Mouse (Mus musculus) 416B (cell line): ENCODE data around the gene Polr3b.

Experiments used
- DNase-seq: peaks from one replicate; pipeline ENCODE4 v3.0.0; 2011; ENCODE audit warnings: low read depth

The Polr3b gene

DNA sequence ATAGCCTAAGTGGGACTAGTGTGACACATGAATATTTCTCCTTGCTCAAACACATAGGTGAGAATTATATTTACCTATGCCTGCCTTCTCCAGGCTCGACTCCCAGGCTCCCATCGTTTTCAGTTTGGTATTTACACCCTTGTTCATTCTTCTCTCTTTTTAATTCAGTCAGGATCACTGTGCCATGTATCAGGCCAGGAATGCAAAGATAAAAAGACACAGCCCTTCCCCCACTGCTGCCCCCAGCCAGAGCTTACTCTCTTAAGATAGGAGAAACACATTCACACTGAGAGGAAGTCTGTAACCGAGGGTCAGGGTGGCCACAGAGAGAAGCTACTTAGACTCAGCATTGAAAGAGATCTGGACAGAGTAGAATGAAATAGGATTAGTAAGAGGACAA is 10.4 kb upstream of the Polr3b start:
- DNase-seq: no peak

DNA sequence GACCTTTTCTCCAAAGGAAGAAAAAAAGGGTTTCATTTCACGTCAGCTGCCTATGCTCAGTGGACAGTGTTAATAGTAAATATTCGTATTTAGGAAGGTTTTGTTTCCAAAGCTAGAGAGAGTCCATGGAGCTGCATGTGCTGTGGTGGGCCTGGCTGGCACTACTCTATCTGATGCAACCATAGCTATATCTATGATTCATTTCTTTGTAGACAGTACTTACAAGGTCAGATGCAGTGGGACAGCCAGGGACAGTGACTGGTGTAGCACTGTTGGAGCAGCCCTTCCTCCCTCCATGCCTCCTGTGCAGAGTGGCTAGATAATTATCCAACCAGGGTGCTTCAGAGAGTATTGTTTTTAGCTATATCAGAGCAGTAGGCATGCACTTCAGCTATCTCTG is 9.8 kb upstream of the Polr3b start:
- no peak for DNase-seq

DNA sequence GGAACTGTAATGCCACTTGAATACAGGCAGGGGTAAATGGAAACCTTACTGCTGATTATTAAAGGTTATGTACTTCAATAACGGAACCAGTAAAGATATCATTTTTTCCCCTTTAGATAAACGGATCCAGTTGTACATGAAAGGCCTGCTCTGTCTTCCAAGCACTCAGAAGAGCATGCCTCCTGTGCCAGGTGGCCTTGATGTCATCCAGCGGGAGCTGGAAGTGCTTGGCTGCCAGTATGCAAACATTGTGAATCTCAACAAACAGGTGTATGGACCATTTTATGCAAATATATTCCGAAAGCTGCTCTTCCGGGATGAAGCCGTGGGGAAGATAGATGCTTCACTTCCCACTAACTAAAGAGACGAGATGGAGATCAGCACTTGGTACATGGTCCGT is 8.7 kb upstream of the Polr3b start:
- DNase-seq: no peak

DNA sequence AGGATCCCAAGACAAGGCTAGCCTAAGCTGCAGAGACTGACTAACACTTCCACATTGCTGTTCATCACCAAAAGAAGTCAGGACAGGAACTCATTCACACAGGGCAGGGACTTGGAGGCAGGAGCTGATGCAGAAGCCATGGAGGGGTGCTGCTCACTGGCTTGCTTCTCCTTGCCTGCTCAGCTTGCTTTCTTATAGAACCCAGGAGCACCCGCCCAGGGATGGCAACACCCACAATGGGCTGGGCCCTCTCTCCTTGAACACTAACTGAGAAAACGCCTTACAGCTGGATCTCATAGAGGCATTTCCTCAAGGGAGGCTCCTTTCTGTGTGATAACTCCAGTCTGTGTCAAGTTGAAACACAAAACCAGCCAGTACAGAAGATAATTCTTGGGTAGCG is 7.0 kb upstream of the Polr3b start:
- DNase-seq: no peak

DNA sequence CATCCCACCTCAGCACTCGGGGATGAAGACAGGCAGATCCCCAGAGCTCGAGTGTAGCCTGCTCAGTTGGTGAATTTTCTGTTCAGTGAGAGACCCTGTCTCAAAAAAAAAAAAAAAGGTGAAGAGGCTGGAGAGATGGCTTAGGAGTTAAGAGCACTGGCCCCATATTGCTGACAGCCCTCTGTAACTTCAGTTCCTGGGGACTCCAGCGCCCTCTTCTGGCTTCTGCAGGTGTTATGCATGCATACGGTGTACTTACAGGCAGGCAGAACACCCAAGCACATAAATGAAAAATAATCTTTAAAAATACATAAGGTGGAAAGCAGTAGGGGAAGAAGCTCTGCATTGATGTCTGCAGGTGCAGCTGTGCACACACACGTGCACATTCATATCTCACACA is 9.1 kb downstream of the Polr3b start:
- DNase-seq: peak; percentile 73

DNA sequence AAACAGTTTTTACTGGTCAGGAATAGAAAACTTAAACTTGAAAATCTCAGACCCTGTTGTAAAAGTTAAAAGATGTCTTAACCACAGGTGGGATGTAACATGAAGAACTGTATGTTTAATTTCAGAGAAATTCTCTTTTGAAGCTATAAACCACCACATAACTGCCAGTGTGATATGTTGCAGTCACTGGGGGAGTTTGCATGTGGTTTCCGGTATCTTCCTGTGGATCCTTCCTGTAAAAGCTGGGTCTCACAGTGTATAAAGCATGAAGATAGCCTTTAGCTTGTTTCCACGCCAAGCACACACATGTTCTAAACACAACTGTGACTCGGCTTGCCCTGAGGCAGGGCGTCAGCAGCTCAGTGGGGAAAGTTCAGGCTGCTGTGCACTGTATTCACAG is 9.9 kb downstream of the Polr3b start:
- DNase-seq: no peak

DNA sequence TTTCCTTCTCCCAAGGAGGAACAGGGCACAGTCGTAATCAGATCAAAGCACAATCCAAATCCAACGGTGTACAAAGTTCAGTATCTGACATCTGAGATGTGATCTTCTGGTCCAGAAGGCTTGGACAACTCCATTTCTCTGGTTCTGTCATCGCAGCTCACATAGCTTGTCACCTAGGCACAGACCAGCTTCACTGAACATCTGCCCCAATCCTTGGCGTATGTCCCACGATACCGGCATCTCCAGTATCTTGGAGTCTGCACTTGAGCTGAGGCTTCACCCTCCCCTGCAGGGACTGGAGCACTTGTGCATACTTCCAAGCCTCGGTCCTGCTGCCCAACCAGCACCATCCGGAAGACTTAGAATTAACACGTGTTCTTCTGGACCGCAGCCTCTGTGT is 14.6 kb downstream of the Polr3b start:
- no peak for DNase-seq

DNA sequence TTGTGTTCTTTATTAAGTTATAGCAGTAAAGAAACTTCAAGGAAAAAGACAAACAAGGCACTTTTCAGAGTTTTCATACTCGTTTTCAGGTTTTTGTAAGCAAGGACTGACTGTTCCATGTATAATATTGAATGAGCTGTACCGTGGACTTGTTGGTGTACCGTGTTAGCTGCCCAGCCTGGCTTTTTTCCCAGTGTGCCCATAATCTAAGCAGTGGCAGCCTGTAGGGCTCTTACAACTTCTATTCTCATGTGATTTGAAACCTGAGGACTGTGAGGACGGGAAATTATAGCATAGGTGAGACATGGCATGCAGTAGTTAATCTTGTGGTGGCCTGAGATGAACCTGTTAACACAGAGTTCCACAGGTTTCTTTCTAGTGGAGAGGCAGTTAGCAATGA is 16.3 kb downstream of the Polr3b start:
- no peak for DNase-seq

DNA sequence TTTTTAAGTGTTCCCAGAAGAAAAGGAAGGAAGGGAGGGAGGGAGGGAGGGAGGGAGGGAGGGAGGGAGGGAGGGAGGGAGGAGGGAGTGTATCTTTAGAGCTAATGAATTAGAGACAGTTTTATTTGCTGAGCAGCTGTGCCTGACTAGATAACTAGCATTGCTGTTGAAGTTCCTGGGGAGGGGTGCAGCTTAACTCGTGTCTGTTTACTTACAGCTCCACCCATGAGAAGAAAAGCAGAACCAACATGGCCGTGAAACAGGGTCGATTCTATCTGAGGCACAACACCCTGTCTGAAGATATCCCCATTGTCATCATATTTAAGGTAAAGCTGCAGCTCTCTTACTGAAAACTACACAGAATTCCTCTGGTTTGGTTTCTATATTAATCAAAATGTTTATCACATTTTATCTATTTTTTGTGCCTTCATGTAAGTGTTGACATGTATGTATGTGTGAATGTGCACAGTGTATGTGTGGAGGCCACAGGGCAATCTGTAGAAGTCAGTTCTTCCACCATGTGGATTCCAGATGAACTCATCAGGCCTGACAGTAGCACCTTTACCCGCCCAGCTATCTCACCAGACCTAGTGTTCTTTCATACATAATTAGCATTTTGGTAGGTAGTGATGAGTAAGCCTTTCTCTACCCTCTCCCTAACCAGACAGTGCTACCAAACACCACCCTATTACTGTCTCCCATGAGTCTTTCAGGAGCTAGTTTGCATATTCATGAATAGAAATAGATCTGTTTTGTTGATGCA is 17.6 kb downstream of the Polr3b start:
- DNase-seq: no peak

DNA sequence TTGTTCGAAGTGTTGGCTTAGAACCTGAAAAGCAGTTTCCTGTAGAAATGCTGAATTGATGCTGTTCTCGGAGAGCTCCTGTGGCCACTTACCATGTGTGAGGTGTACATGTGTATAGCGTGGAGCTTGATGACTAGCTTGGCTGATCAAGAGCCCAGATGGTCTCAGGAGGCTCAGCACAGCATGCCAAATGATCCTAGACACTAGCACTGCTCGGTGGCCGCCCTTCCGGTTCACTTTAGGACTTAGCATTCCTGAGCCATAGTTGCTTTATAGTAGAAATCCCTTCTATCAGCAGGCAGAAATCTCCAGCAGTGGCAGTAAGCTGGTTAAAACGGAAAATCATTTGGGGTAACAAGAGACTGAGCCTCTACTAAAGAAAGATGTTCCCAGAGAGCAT is 18.8 kb downstream of the Polr3b start:
- no peak for DNase-seq

DNA sequence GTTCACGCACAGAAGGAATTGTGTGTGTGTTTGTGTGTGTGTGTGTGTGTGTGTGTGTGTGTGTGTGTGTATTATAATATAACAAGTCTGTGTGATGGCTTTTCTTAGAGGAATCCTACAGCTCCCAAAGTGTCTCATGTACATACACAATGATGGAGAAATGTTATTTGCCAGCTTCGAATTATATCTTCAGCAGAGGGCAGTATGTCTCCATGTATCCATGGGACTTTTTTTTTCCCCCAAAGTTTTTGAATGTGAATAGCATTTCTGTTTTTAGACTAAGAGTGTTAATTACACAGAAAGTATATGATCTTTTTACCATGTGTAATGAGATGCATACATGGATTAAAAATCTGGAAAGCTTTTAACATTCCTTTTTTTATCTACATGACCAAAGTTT is 19.5 kb downstream of the Polr3b start:
- DNase-seq: peak; percentile 48

DNA sequence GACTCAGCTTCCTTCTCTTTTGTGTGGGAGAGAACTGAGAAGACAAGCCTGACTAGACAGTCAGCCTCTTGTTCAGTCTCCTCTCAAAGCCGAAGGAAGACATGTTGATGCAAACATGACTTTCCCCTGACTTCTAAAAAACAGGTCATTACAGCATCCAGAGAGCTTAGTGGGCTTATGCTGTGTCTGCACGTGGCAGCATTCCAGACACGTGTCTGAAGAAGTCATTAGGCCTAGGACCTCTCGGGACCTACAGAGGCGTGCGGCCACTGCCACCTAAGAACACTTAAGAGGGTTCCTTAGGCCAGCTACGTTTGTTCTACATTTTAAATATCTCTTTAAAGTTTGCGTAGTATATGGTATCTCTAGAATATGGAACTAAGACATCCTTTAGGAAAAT is 23.8 kb downstream of the Polr3b start:
- DNase-seq: no peak

DNA sequence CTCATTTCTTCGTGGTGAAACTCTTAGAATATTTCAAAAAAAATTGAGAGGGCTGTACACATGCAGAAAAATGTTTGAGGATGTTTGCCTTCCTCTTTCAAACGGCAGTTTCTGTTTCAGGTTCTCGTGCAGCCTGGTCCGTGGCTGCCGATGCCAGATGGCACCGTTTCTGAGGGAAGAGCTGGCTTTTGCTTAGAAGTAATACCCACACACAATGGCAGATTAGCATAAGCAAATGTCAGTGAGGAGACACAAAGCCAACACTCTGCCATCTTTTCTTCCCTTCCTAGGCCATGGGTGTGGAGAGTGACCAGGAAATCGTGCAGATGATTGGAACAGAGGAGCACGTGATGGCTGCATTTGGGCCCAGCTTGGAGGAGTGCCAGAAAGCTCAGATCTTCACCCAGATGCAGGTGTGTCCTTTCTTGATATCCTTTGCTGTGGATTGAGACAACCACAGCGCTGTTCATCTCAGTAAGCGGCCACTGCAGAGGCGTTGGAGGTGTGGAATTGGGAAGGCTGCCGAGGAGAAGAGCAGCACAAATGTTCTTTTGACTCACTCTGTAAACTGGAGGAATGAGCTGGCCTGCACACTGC is 24.5 kb downstream of the Polr3b start:
- DNase-seq: no peak

DNA sequence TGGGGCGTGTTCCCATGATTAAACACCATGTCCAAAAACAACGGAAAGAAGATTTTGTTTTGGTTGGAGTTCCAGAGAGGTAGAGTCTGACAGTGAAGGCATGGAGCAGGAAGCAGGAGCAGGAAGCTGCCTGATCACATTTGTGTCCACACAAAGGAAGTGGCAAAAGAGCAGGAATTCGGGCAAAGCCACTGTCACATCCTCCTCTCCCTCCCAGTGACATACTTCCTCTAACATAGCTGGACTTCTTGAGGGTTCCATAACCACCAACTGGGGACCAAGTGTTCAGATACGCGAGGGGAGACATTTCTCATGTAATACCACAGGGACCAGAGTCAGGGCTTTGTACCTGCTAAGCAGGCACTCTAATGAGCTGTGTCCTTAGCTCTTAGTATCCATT is 25.2 kb downstream of the Polr3b start:
- DNase-seq: no peak

DNA sequence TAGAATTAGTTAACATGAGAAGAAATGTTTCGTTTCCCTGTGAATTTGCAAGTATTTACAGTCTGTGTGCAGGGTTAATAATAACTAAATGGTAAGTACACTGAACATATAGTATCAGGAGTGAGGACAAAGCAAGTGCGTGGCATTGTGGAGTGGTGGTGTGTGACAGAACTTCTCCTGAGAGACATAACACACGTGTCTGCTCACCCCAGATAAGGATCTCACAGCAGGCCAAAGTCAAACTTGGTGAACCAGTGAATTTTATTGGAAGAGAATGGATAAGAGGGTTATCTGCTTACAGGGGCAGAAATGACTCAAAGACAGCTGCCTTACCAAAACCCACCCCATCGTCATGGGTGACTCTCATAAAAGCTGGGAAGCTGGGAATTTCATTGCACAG is 26.8 kb downstream of the Polr3b start:
- DNase-seq: no peak

DNA sequence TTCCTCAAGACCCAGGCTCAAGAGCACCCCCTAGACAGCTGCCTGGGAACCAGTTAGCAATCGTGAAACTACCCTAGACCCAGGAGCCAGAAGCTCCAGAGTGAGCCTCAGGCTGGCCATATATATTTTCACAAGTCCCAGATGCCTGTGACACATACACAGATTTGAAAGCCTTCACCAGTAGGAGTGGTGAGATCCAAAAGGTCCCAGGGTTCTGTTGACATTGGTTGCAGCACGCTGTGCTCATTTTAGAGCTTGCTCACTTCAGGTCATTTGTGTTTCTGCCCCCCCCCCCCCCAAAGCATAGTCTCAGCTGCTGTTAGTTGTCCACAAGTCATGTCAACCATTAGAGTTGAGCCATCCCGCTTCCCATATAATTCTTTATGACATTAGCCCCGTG is 31.9 kb downstream of the Polr3b start:
- DNase-seq: no peak

DNA sequence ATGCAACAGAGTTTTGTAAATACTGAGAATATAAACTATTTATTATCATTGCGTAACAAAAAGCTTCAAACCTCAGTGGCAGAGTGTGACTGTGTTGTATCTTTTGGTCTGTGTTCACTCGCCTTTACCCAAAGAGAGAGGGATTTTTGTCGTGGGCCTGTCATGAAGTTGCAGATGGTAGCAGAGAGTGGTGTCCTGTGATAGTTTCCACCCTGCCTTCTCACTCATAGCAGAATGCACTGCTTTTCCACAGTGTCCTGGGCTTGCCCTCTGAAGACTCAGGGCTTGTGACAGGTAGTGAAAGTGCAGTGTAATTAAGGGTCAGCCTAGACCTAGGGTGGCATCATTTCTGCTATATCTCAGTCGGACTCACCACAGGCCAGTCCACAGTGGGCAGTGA is 32.6 kb downstream of the Polr3b start:
- no peak for DNase-seq

DNA sequence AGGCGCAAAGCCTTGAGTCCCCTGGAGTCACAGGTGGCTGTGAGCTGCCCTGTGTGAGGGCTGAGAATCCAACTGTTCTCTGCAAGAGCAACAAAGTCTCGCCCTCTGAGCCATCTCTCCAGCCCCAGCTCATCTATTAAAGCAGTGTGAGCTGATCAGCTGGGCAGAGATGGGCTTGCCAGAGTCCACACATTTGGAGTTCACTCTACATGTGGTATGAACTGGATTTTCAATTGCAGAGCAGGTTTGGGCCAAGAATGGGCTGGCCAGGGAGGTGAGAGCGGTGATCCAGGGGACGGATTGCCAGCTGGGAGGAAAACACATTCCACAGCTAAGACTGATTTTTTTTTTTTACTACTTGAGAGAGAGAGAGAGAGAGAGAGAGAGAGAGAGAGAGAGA is 34.5 kb downstream of the Polr3b start:
- no peak for DNase-seq

DNA sequence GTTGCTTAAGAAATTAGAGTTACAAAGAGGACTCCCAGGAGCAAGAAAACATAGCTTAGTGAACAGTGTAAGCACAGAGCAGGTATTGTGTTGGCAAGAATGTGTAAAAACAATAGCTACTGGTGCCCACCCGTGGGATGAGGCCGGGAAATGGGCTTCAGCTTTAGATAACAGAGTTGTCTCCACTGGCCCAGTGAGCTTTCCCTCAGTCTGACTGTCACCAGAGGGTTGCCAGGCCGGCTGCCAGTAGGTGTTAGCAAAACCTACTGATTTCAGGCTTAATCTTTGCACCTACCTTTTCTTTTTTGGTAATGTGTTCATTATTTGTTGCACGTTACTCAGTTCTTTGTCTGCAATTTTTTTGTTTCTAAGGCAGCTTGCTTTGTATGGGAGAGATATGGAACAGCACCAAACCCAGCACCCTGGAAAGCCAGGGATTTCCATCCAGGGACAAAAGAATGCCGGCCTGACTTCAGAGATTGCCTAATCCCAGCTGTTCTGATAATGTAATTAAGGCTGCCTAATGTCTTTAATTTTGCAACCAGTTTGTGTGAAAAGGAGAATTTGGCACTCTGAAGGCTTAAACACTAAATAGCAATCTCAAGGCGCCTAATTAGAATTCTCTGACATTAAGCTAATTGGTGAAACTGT is 35.5 kb downstream of the Polr3b start:
- DNase-seq: no peak

DNA sequence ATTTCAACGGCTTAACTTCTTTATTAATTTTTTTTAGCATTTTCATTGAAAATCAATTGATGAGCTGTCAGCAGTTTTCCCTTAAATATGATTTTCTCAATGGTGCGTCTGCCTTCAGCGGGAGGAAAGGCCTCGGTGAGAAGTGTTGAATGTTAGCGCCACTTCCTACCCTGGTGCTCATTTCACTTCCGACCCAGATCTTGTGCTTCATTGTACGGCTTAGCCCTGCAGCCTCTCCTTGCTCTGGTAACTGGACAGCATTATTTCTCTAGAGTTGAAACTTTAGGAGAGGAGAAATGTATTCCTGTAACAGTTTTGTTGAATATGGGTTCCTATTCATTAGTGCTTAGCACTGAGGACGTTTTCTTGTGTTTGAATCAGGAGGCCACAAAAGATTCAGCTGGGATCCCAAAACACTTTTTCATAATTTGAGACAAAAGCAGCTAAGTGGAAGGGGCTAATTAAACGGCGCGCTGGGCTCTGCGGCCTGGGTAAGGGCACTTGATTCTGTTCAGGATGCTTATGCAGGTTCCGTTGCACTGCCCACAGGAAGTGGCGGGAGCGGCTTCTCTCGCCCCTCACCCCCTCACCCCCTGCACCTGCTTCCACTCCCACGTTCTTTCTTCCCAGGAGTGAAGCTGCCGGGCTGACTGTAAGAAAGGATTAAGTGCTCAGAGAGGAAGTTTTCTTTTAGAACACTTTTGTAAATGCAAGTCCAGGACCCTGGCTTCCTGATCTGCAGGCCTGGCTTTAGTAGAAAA is 36.2 kb downstream of the Polr3b start:
- peak; percentile 81 for DNase-seq

DNA sequence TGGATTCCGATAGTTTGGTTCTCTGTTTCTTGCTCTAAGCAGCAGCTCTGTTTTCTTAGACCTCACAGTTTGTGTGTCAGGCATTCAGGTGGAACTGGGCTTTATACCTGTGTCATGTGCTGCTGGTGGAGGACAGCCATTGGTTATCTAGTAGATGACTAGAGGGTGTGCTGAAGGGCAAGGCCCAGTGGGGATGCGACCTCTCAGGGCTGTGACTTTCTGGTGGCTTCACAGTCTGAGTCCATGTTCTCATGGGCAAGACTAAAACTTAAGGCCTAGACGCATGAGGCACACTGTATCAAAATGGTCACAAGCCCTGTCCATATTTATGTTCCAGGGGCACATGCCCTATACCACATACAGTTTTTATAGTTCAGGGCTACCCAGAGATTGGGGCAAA is 37.2 kb downstream of the Polr3b start:
- no peak for DNase-seq

DNA sequence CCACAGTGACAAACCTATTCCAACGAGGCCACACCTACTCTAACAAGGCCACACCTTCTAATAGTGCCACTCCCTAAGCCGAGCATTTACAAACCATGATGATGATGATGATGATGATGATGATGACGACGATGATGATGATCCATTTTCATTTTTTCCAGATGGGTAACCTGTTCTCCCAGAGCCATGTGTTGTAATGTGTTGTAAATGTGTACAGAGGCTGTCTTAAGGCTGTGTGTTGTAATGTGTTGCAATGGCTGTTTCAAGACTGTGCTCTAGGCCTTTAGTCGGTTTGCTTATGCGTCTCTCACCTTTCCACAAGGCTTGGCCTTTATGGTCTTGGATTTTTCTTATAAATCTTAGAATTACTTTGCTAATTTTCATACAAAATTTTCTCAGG is 40.0 kb downstream of the Polr3b start:
- peak; percentile 28 for DNase-seq

DNA sequence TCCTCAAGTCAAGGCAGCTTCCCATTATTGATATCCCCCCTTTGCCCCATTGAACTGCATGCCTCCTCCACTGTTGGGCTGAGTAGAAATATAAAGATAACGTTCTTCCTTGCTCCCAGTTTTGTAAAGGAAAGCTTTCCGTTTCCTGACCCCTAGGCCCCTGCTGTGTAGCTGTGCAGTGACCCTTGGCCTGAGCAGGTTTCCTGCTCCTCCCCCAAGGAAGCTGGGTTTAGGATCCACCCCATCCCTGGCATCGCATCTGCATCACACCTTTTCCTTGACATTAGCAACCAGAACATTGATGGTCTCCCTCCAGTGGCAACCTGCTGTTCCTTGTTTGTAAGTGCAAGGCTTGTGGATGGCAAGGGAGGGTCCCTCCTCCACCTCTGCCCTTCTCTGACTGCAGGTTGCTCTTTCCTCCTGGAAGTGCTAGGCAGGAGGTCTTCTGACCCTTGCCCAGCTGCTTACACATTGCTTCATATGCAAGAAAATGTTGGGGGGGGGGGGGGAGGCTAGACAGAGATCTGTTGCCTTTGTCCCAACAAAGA is 43.7 kb downstream of the Polr3b start:
- no peak for DNase-seq
